Mouse (Mus musculus): ENCODE measurements around the gene Cyp2c40. TPM values are rescaled to one million over a fixed set of nuclear protein-coding genes. Genes with fewer than 3 reads are reported as not detected.

Cyp2c40 gene
- polyA plus RNA-seq, 1 experiment from 2014 or later = not detected

Other genes starting within 250 kb of the Cyp2c40 start
- not detected in 2 replicates for gene Cyp2c67, start 163.8 kb downstream of the Cyp2c40 start, polyA plus RNA-seq (2014; fragmentation: Nextera tagmentation; extraction: Ambion mirVana)
- not detected in 2 replicates for gene Cyp2c68, start 71.8 kb downstream of the Cyp2c40 start, polyA plus RNA-seq (2014; fragmentation: Nextera tagmentation; extraction: Ambion mirVana)
- not detected in 2 replicates for gene Cyp2c69, start 74.0 kb upstream of the Cyp2c40 start, polyA plus RNA-seq (2014; fragmentation: Nextera tagmentation; extraction: Ambion mirVana)
- gene Cyp2c37, start 179.6 kb upstream of the Cyp2c40 start, polyA plus RNA-seq (2014; fragmentation: Nextera tagmentation; extraction: Ambion mirVana) = not detected in 2 replicates

Measured in hindbrain, embryonic 11.5 days (tissue).